Mouse (Mus musculus) MEL (cell line): ENCODE data around the gene Fhdc1.

Experiments
- CTCF ChIP-seq, 3 experiments: IDR thresholded peaks in 2 of 3; conservative IDR thresholded peaks in 1 of 3; 2 replicates each; pipeline ENCODE4 v1.5.1; 2011 to 2012; ENCODE audit warnings: low read length in 3 of 3, low read depth in 2 of 3, mild to moderate bottlenecking in 2 of 3, improper control_type of control experiment in 1 of 3, inconsistent platforms in 1 of 3, mixed read lengths in 1 of 3, moderate library complexity in 1 of 3; ENCODE audit not compliant: control insufficient read depth in 1 of 3, insufficient read depth in 1 of 3, poor library complexity in 1 of 3, severe bottlenecking in 1 of 3
- MEF2A ChIP-seq: IDR thresholded peaks from 2 replicates; pipeline ENCODE4 v1.6.1; 2014; ENCODE audit warnings: low read depth, mild to moderate bottlenecking, inconsistent platforms, low read length, improper control_type of control experiment; ENCODE audit not compliant: poor library complexity, insufficient replicate concordance, severe bottlenecking; ENCODE audit errors: extremely low read depth
- MYC ChIP-seq: IDR thresholded peaks from 2 replicates; pipeline ENCODE4 v1.6.1; 2011; ENCODE audit warnings: low read depth, mild to moderate bottlenecking, low read length, improper control_type of control experiment, moderate library complexity
- NELFE ChIP-seq: IDR thresholded peaks from 2 replicates; pipeline ENCODE4 v1.6.1; 2011; ENCODE audit warnings: low read depth, low read length, improper control_type of control experiment
- RAD21 ChIP-seq: IDR thresholded peaks from 2 replicates; pipeline ENCODE4 v1.6.1; 2011; ENCODE audit warnings: mild to moderate bottlenecking, low read depth, low read length, improper control_type of control experiment
- USF1 ChIP-seq: IDR thresholded peaks from 2 replicates; pipeline ENCODE4 v1.6.1; 2014; ENCODE audit warnings: low read depth, mild to moderate bottlenecking, inconsistent platforms, low read length, improper control_type of control experiment, moderate library complexity

DNA sequence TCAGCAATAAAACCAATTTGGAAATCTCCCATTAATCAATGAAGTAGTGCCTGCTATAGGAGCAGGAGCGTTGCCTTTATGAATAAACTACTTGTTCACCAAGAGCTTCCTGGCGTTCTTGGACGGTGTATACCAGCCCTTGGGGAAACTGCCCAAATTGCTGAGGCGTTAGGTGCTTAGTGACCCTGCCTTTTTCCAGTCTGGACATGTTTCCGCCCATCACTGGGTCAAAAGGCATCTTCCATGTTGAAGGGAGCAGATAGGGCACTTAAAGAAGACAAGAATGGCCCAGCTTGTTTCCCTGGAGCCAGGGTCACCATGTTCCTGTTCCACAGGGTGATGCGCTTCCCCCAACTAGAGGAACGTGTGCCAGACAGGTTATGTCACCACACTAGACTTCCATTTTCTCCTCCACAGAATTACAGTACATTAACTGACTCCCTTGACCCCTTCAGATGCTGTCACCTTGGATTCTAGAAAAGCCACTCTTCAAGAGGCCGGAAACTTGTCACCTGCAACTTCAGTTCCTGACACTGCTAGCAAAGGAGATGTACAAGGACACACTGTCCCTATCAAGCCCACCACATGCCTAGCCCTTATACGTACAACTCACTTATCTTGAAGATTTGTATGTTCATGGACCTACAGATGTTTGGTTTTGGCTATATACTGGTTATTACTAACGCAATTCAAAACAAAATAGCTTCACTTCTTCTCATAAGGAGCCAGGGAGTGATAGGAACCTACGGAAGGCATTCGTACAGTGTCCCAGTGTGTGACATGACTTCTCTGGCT lies 5.1 kb downstream of the Fhdc1 start:
- TF ChIP-seq RAD21 (no peak), MYC (no peak), USF1 (no peak), CTCF (IDR thresholded peaks at IDR 0.05 in 2 of 3, conservative IDR thresholded peaks at IDR 0.05 in 1 of 3; ENCODE audit: control insufficient read depth in 1 of 3, insufficient read depth in 1 of 3, low read depth in 2 of 3, low read length in 3 of 3, poor library complexity in 1 of 3, severe bottlenecking in 1 of 3) (no peak), MEF2A (no peak), NELFE (no peak)
